Mouse (Mus musculus): ENCODE data around the gene Strn3.

DNA sequence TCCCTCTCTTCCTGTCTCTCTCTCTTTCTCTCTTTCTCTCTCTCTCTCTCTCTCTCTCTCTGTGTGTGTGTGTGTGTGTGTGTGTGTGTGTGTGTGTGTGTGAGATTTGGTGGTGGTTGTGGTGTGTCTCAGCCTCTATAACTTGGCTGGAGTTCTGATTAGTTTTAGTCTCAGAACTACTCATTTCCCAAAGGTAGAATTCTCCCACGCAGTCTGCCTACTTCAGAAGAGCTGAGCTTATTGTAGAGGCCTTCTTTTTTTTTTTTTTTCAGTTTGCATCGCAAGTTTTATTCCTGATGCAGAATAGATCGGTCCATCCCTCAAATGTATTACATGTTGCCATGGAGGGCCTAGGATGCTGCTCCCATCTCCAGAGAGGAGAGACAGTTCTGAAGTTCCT lies 18.0 kb upstream of the Strn3 start:
- TF ChIP-seq GATA1 (IDR thresholded peaks at IDR 0.05; ENCODE audit: low read depth, low read length): no peak
- TF ChIP-seq ZMIZ1 (IDR thresholded peaks at IDR 0.05; ENCODE audit: low read depth, low read length): no peak
- TF ChIP-seq RCOR1 (IDR thresholded peaks at IDR 0.05; ENCODE audit: low read depth, low read length): no peak
